Mouse (Mus musculus) stomach, postnatal 0 days (tissue): ENCODE data around the gene Elp4. TPM values are rescaled to one million over a fixed set of nuclear protein-coding genes. Genes with fewer than 3 reads are reported as not detected.

Experiments used
- ATAC-seq: fragments of 200-750 bp; cut with Nextera tagmentation; 2 replicates; pipeline ENCODE4 v1.8.0; 2017; ENCODE audit not compliant: low FRiP score, low TSS enrichment
- DNase-seq: peaks from one replicate; pipeline ENCODE4 v3.0.0-alpha.2; 2016; ENCODE audit warnings: low spot score
- H3K27ac ChIP-seq: fragments of 300-500 bp; sonication (generic); replicated peaks from 2 replicates; pipeline ENCODE4 v1.5.1; 2014; ENCODE audit warnings: mild to moderate bottlenecking, control low read depth
- H3K27me3 ChIP-seq: fragments of 300-500 bp; sonication (generic); 2 replicates; pipeline ENCODE4 v1.6.1; 2014; ENCODE audit warnings: low read length; ENCODE audit not compliant: control insufficient read depth, insufficient read depth
- H3K36me3 ChIP-seq: fragments of 300-500 bp; sonication (generic); 2 replicates; pipeline ENCODE4 v1.6.1; 2014; ENCODE audit warnings: low read length, mixed read lengths; ENCODE audit not compliant: control insufficient read depth, insufficient read depth
- H3K4me1 ChIP-seq: fragments of 300-500 bp; sonication (generic); replicated peaks from 2 replicates; pipeline ENCODE4 v1.6.1; 2014; ENCODE audit warnings: antibody characterized with exemption; ENCODE audit not compliant: control insufficient read depth, insufficient read depth
- H3K4me2 ChIP-seq: fragments of 300-500 bp; sonication (generic); replicated peaks from 2 replicates; pipeline ENCODE4 v1.6.1; 2014; ENCODE audit warnings: low read depth, mild to moderate bottlenecking, control low read depth, moderate library complexity
- H3K4me3 ChIP-seq: fragments of 300-500 bp; sonication (generic); 2 replicates; pipeline ENCODE4 v1.5.1; 2014; ENCODE audit warnings: low read depth, low read length, control low read depth
- H3K9ac ChIP-seq: fragments of 300-500 bp; sonication (generic); 2 replicates; pipeline ENCODE4 v1.6.1; 2014; ENCODE audit warnings: mild to moderate bottlenecking, low read length, control low read depth, mixed read lengths
- H3K9me3 ChIP-seq: fragments of 300-500 bp; sonication (generic); 2 replicates; pipeline ENCODE4 v1.6.1; 2016; ENCODE audit warnings: low read length; ENCODE audit not compliant: control insufficient read depth
- CTCF ChIP-seq: IDR thresholded peaks from 2 replicates; pipeline ENCODE4 v1.5.1; 2016; ENCODE audit warnings: antibody characterized with exemption, low read depth, mild to moderate bottlenecking, moderate library complexity
- EP300 ChIP-seq: optimal IDR thresholded peaks from 2 replicates; pipeline ENCODE3; 2016; ENCODE audit warnings: antibody characterized with exemption
- WGBS: fragments of 180-500 bp; shearing (Covaris S2); extraction: QIAGEN DNeasy Blood & Tissue Kit; methylation state at CpG from one replicate; pipeline ENCODE4 v1.1.7; 2014; 5-methylcytosine and 5-hydroxymethylcytosine counted together
- polyA plus RNA-seq: library from polyadenylated mRNA; unstranded; fragments of >200 nt; fragmentation: Nextera tagmentation; extraction: Ambion mirVana; gene quantifications from 2 replicates; pipeline ENCODE4 v1.2.1, GENCODE M21; 2015

Gene Elp4
- polyA plus RNA-seq, 1 experiment from 2014 or later = 14.0 TPM

GRCm38 (mm10) chr2:105873403-105873802 is 31.0 kb downstream of the Elp4 start:
- no peak overlapping the region for H3K9ac ChIP-seq
- H3K4me2 ChIP-seq = no peak overlapping the region
- no peaks in the 10 kb centered on the region for H3K4me1 ChIP-seq
- no peak for DNase-seq
- no peaks in the 10 kb centered on the region for H3K9me3 ChIP-seq
- no peak overlapping the region for H3K4me3 ChIP-seq
- H3K27me3 ChIP-seq = no peaks in the 10 kb centered on the region
- no peak overlapping the region for H3K27ac ChIP-seq
- no peaks in the 10 kb centered on the region for H3K36me3 ChIP-seq
- ATAC-seq = no peak
- 85% methylated on average over 1 of the region's 1 CpGs for WGBS
- TF ChIP-seq CTCF (no peak), EP300 (no peak)

GRCm38 (mm10) chr2:105854740-105855139 is 49.6 kb downstream of the Elp4 start:
- WGBS = 51% methylated on average over 2 of the region's 2 CpGs
- no peak for TF ChIP-seq EP300
- TF ChIP-seq CTCF = no peak
- no peak overlapping the region for H3K4me2 ChIP-seq
- no peak overlapping the region for H3K27ac ChIP-seq
- H3K4me1 ChIP-seq = no peaks in the 10 kb centered on the region
- H3K27me3 ChIP-seq = no peaks in the 10 kb centered on the region
- no peak overlapping the region for H3K9ac ChIP-seq
- H3K36me3 ChIP-seq = no peaks in the 10 kb centered on the region
- no peak for ATAC-seq
- H3K9me3 ChIP-seq = no peaks in the 10 kb centered on the region
- no peak overlapping the region for H3K4me3 ChIP-seq
- no peak for DNase-seq

GRCm38 (mm10) chr2:105852971-105853370 is 51.4 kb downstream of the Elp4 start:
- DNase-seq (no peak), ATAC-seq (no peak)
- TF ChIP-seq EP300 (no peak), CTCF (no peak)
- Histone ChIP-seq H3K36me3 (no peaks in the 10 kb centered on the region), H3K4me3 (no peak overlapping the region), H3K27ac (no peak overlapping the region), H3K9ac (no peak overlapping the region), H3K27me3 (no peaks in the 10 kb centered on the region), H3K4me1 (no peaks in the 10 kb centered on the region), H3K4me2 (no peak overlapping the region), H3K9me3 (no peaks in the 10 kb centered on the region)
- WGBS = 89% methylated on average over 2 of the region's 2 CpGs

- H3K36me3 ChIP-seq = no peaks in the 10 kb centered on the region
- no peak overlapping the region for H3K27ac ChIP-seq
- no peak overlapping the region for H3K9ac ChIP-seq
- no peaks in the 10 kb centered on the region for H3K4me1 ChIP-seq
- H3K9me3 ChIP-seq = no peaks in the 10 kb centered on the region
- H3K4me3 ChIP-seq = no peak overlapping the region
- no peak for DNase-seq
- no peak for TF ChIP-seq EP300
- no peak for TF ChIP-seq CTCF
- no peaks in the 10 kb centered on the region for H3K27me3 ChIP-seq
- no peak for ATAC-seq
- no peak overlapping the region for H3K4me2 ChIP-seq
Observed at GRCm38 (mm10) chr2:105851714-105852293, 52.6 kb downstream of the Elp4 start.

- H3K27me3 ChIP-seq = no peaks in the 10 kb centered on the region
- H3K27ac ChIP-seq = no peak overlapping the region
- H3K9me3 ChIP-seq = no peaks in the 10 kb centered on the region
- no peaks in the 10 kb centered on the region for H3K4me1 ChIP-seq
- ATAC-seq (no peak), DNase-seq (no peak)
- TF ChIP-seq EP300 (no peak), CTCF (no peak)
- no peak overlapping the region for H3K9ac ChIP-seq
- H3K36me3 ChIP-seq = no peaks in the 10 kb centered on the region
- H3K4me3 ChIP-seq = no peak overlapping the region
- no peak overlapping the region for H3K4me2 ChIP-seq
- 85% methylated on average over 5 of the region's 5 CpGs for WGBS
Observed at GRCm38 (mm10) chr2:105843151-105843550, 61.2 kb downstream of the Elp4 start.

- H3K27ac ChIP-seq = no peak overlapping the region
- no peak overlapping the region for H3K4me2 ChIP-seq
- 82% methylated on average over 1 of the region's 1 CpGs for WGBS
- no peaks in the 10 kb centered on the region for H3K27me3 ChIP-seq
- no peak overlapping the region for H3K9ac ChIP-seq
- TF ChIP-seq CTCF (no peak), EP300 (no peak)
- ATAC-seq (no peak), DNase-seq (no peak)
- H3K4me1 ChIP-seq = no peaks in the 10 kb centered on the region
- H3K9me3 ChIP-seq = no peaks in the 10 kb centered on the region
- no peaks in the 10 kb centered on the region for H3K36me3 ChIP-seq
- no peak overlapping the region for H3K4me3 ChIP-seq
Observed at GRCm38 (mm10) chr2:105817965-105818364, 86.4 kb downstream of the Elp4 start.
